Mouse (Mus musculus) hindbrain, embryonic 14.5 days (tissue): ENCODE results near the gene Slc39a11. TPM values are rescaled to one million over a fixed set of nuclear protein-coding genes. Genes with fewer than 3 reads are reported as not detected.

ENCODE experiments used
- ATAC-seq: fragments of 200-750 bp; cut with Nextera tagmentation; 2 replicates; pipeline ENCODE4 v1.8.0; 2017; ENCODE audit warnings: moderate number of reproducible peaks, mild to moderate bottlenecking, moderate TSS enrichment, moderate library complexity; ENCODE audit not compliant: low FRiP score
- DNase-seq: peaks from one replicate; pipeline ENCODE4 v3.0.0-alpha.2; 2015; ENCODE audit warnings: low spot score
- H3K27ac ChIP-seq: fragments of 300-500 bp; sonication (generic); 2 replicates; pipeline ENCODE4 v1.5.1; 2014; ENCODE audit warnings: mild to moderate bottlenecking, moderate library complexity
- H3K27me3 ChIP-seq: fragments of 300-500 bp; sonication (generic); 2 replicates; pipeline ENCODE4 v1.6.1; 2014; ENCODE audit warnings: mild to moderate bottlenecking, low read length, mixed read lengths; ENCODE audit not compliant: control insufficient read depth, insufficient read depth
- H3K36me3 ChIP-seq: fragments of 300-500 bp; sonication (generic); replicated peaks from 2 replicates; pipeline ENCODE4 v1.6.1; 2014; ENCODE audit not compliant: control insufficient read depth, insufficient read depth
- H3K4me1 ChIP-seq: fragments of 300-500 bp; sonication (generic); replicated peaks from 2 replicates; pipeline ENCODE4 v1.6.1; 2014; ENCODE audit warnings: antibody characterized with exemption, low read length, mixed read lengths; ENCODE audit not compliant: control insufficient read depth, insufficient read depth
- H3K4me2 ChIP-seq: fragments of 300-500 bp; sonication (generic); replicated peaks from 2 replicates; pipeline ENCODE4 v1.6.1; 2014; ENCODE audit warnings: mild to moderate bottlenecking, moderate library complexity
- H3K4me3 ChIP-seq: fragments of 300-500 bp; sonication (generic); replicated peaks from 2 replicates; pipeline ENCODE4 v1.5.1; 2014; ENCODE audit warnings: mild to moderate bottlenecking, low read length
- H3K9ac ChIP-seq: fragments of 300-500 bp; sonication (generic); 2 replicates; pipeline ENCODE4 v1.6.1; 2014
- H3K9me3 ChIP-seq: fragments of 300-500 bp; sonication (generic); 2 replicates; pipeline ENCODE4 v1.6.1; 2016; ENCODE audit warnings: low read length; ENCODE audit not compliant: control insufficient read depth
- WGBS: fragments of 180-500 bp; shearing (Covaris S2); extraction: QIAGEN DNeasy Blood & Tissue Kit; methylation state at CpG from one replicate; pipeline ENCODE4 v1.1.7; 2014; 5-methylcytosine and 5-hydroxymethylcytosine counted together
- polyA plus RNA-seq: library from polyadenylated mRNA; unstranded; fragments of >200 nt; fragmentation: Nextera tagmentation; extraction: Ambion mirVana; gene quantifications from 2 replicates; pipeline ENCODE4 v1.2.1, GENCODE M21; 2014

The Slc39a11 gene
- polyA plus RNA-seq, 1 experiment from 2014 or later = 25.5 TPM

- H3K4me2 ChIP-seq = no peak overlapping the region
- no peaks in the 10 kb centered on the region for H3K9me3 ChIP-seq
- H3K4me1 ChIP-seq = peaks cover 14% of the 10 kb centered on the region; the same call in 1 of the 2 replicates
- ATAC-seq (no peak; the same call in 1 of the 2 replicates), DNase-seq (no peak)
- H3K36me3 ChIP-seq = no peaks in the 10 kb centered on the region
- 59% methylated on average over 18 of the region's 18 CpGs for WGBS
- no peaks in the 10 kb centered on the region for H3K27me3 ChIP-seq
- no peak overlapping the region for H3K4me3 ChIP-seq
- no peak overlapping the region for H3K9ac ChIP-seq
- peak overlapping the region; percentile 33; the same call in 1 of the 2 replicates for H3K27ac ChIP-seq
Observed at GRCm38 (mm10) chr11:113600526-113601245, 49.2 kb downstream of the Slc39a11 start.

GRCm38 (mm10) chr11:113597632-113598031 lies 52.2 kb downstream of the Slc39a11 start:
- H3K36me3 ChIP-seq = no peaks in the 10 kb centered on the region
- H3K4me3 ChIP-seq = no peak overlapping the region
- DNase-seq = no peak
- no peaks in the 10 kb centered on the region for H3K27me3 ChIP-seq
- WGBS = 92% methylated on average over 3 of the region's 3 CpGs
- H3K27ac ChIP-seq = no peak overlapping the region
- H3K9ac ChIP-seq = no peak overlapping the region
- H3K9me3 ChIP-seq = no peaks in the 10 kb centered on the region
- no peak overlapping the region for H3K4me2 ChIP-seq
- H3K4me1 ChIP-seq = peaks cover 14% of the 10 kb centered on the region; the same call in 1 of the 2 replicates
- ATAC-seq = no peak

- Histone ChIP-seq H3K9me3 (no peaks in the 10 kb centered on the region), H3K27me3 (no peaks in the 10 kb centered on the region), H3K4me2 (no peak overlapping the region), H3K36me3 (no peaks in the 10 kb centered on the region), H3K4me1 (no peaks in the 10 kb centered on the region), H3K4me3 (no peak overlapping the region), H3K9ac (no peak overlapping the region), H3K27ac (no peak overlapping the region)
- DNase-seq = no peak
- ATAC-seq = no peak
- 86% methylated on average over 5 of the region's 5 CpGs for WGBS
Observed at GRCm38 (mm10) chr11:113595144-113595543, 54.7 kb downstream of the Slc39a11 start.

- no peak overlapping the region for H3K9ac ChIP-seq
- H3K4me1 ChIP-seq = peaks cover 5% of the 10 kb centered on the region; the same call in 1 of the 2 replicates
- WGBS = 60% methylated on average over 3 of the region's 3 CpGs
- no peak overlapping the region for H3K27ac ChIP-seq
- no peaks in the 10 kb centered on the region for H3K27me3 ChIP-seq
- H3K4me3 ChIP-seq = no peak overlapping the region
- ATAC-seq = no peak
- no peak for DNase-seq
- H3K36me3 ChIP-seq = no peaks in the 10 kb centered on the region
- H3K9me3 ChIP-seq = no peaks in the 10 kb centered on the region
- no peak overlapping the region for H3K4me2 ChIP-seq
Observed at GRCm38 (mm10) chr11:113588936-113589335, 60.9 kb downstream of the Slc39a11 start.

- Histone ChIP-seq H3K9ac (no peak overlapping the region), H3K27me3 (no peaks in the 10 kb centered on the region), H3K9me3 (no peaks in the 10 kb centered on the region), H3K4me2 (no peak overlapping the region), H3K4me1 (peaks cover 10% of the 10 kb centered on the region; the same call in 1 of the 2 replicates), H3K36me3 (no peaks in the 10 kb centered on the region), H3K4me3 (no peak overlapping the region), H3K27ac (no peak overlapping the region)
- ATAC-seq = no peak
- no peak for DNase-seq
- WGBS = 17% methylated on average over 6 of the region's 6 CpGs
Observed at GRCm38 (mm10) chr11:113586423-113586822, 63.5 kb downstream of the Slc39a11 start.

GRCm38 (mm10) chr11:113583879-113584661 lies 65.8 kb downstream of the Slc39a11 start:
- no peak overlapping the region for H3K4me3 ChIP-seq
- WGBS = 22% methylated on average over 11 of the region's 11 CpGs
- peaks cover 10% of the 10 kb centered on the region; the same call in 1 of the 2 replicates for H3K4me1 ChIP-seq
- H3K4me2 ChIP-seq = no peak overlapping the region
- DNase-seq (no peak), ATAC-seq (peak; percentile 70)
- peak overlapping the region; percentile 74 for H3K27ac ChIP-seq
- H3K9ac ChIP-seq = no peak overlapping the region
- no peaks in the 10 kb centered on the region for H3K9me3 ChIP-seq
- no peaks in the 10 kb centered on the region for H3K27me3 ChIP-seq
- H3K36me3 ChIP-seq = no peaks in the 10 kb centered on the region

- WGBS = 82% methylated on average over 4 of the region's 4 CpGs
- H3K4me3 ChIP-seq = no peak overlapping the region
- no peaks in the 10 kb centered on the region for H3K27me3 ChIP-seq
- H3K36me3 ChIP-seq = no peaks in the 10 kb centered on the region
- DNase-seq = no peak
- H3K4me1 ChIP-seq = peaks cover 12% of the 10 kb centered on the region
- H3K27ac ChIP-seq = no peak overlapping the region
- no peak overlapping the region for H3K4me2 ChIP-seq
- H3K9ac ChIP-seq = no peak overlapping the region
- no peak for ATAC-seq
- H3K9me3 ChIP-seq = no peaks in the 10 kb centered on the region
Observed at GRCm38 (mm10) chr11:113577221-113577620, 72.7 kb downstream of the Slc39a11 start.

- Histone ChIP-seq H3K27ac (peak overlapping the region; percentile 71), H3K4me2 (no peak overlapping the region), H3K36me3 (no peaks in the 10 kb centered on the region), H3K4me3 (no peak overlapping the region), H3K9ac (no peak overlapping the region), H3K27me3 (no peaks in the 10 kb centered on the region), H3K4me1 (peaks cover 13% of the 10 kb centered on the region), H3K9me3 (no peaks in the 10 kb centered on the region)
- 46% methylated on average over 6 of the region's 6 CpGs for WGBS
- DNase-seq (peak; percentile 56), ATAC-seq (no peak)
Observed at GRCm38 (mm10) chr11:113572641-113573040, 77.2 kb downstream of the Slc39a11 start.

GRCm38 (mm10) chr11:113571616-113572015 lies 78.3 kb downstream of the Slc39a11 start:
- H3K9me3 ChIP-seq = no peaks in the 10 kb centered on the region
- no peak overlapping the region for H3K9ac ChIP-seq
- DNase-seq (no peak), ATAC-seq (no peak)
- no peaks in the 10 kb centered on the region for H3K36me3 ChIP-seq
- no peaks in the 10 kb centered on the region for H3K27me3 ChIP-seq
- no peak overlapping the region for H3K27ac ChIP-seq
- H3K4me3 ChIP-seq = no peak overlapping the region
- H3K4me1 ChIP-seq = peaks cover 13% of the 10 kb centered on the region
- H3K4me2 ChIP-seq = no peak overlapping the region
